Mouse (Mus musculus) cortical plate, adult 2 months (tissue): ENCODE data around the gene Spop.

ENCODE experiments used
- CTCF ChIP-seq: fragments of 200-500 bp; IDR thresholded peaks from 2 replicates; pipeline ENCODE4 v1.5.1; 2011; ENCODE audit warnings: mild to moderate bottlenecking, control low read depth, low read length; ENCODE audit not compliant: insufficient read depth; ENCODE audit errors: extremely low read depth
- POLR2A ChIP-seq: fragments of 200-500 bp; IDR thresholded peaks from 2 replicates; pipeline ENCODE4 v1.6.1; 2011; ENCODE audit warnings: mild to moderate bottlenecking, low read length, control low read depth; ENCODE audit not compliant: insufficient read depth; ENCODE audit errors: extremely low read depth

DNA sequence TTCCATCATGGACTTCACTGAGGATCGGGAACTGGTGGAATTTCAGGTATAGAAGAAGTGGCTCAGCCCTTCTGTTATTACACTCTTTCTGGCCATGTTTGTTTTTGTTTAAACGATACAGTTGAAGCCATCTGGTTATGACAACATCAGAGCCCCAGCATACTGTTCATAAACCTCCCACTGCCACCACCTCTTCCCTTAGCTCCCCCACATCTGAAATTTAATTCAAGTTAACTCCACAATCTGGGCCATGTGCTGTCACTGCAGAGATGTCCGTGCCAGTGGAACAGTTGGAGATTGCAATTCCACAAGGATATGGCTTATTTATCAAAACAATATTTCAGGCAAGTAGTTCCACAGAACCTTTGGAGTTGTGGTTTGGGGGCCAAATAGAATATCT, 80.5 kb downstream of the Spop start:
- TF ChIP-seq POLR2A (no peak), CTCF (no peak)
